Mouse (Mus musculus): Measurements from ENCODE around the gene Fuca1. TPM values are rescaled to one million over a fixed set of nuclear protein-coding genes. Genes with fewer than 3 reads are reported as not detected.

Gene Fuca1
- polyA plus RNA-seq, 1 experiment from 2014 or later: 44.2 TPM

- Histone ChIP-seq H3K9me3 (no peaks in the 10 kb centered on the region), H3K4me3 (no peak overlapping the region), H3K36me3 (0 out of 2 replicates have a peak, but pooled peaks cover 6% of the 10 kb centered on the region), H3K27ac (no peak overlapping the region), H3K27me3 (ENCODE audit: insufficient read depth, poor library complexity, severe bottlenecking) (peaks cover 9% of the 10 kb centered on the region), H3K4me1 (peaks cover 14% of the 10 kb centered on the region)
- WGBS: 83% methylated on average over 13 of the region's 13 CpGs
- DNase-seq (ENCODE audit: low spot score): no peak
These were observed 1.8 kb upstream of the Fuca1 start for GRCm38 (mm10) chr4:135918635-135919279.

DNA sequence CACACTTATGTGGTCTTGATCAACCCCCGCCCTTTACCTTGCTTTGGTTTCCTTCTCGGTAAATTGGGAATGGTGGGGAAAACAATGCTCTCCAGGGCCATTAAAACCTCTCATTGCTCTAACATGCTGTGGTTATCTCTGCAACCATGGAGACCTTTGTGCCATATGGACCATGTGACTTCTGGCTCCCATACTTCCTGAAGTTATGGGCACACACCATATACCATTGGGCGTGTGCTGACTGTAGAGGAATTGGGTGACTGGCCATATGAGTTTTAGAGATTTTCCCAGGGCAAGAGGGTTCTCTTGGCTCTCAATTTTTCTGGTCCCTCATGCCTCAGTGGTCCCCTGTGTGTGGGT is 1.3 kb upstream of the Fuca1 start:
- WGBS: 85% methylated on average over 3 of the region's 3 CpGs
- no peaks in the 10 kb centered on the region for H3K9me3 ChIP-seq
- H3K4me3 ChIP-seq: no peak overlapping the region
- no peak for DNase-seq (ENCODE audit: low spot score)
- H3K27ac ChIP-seq: no peak overlapping the region
- H3K4me1 ChIP-seq: peaks cover 14% of the 10 kb centered on the region
- peaks cover 9% of the 10 kb centered on the region for H3K27me3 ChIP-seq (ENCODE audit: insufficient read depth, poor library complexity, severe bottlenecking)
- 0 out of 2 replicates have a peak, but pooled peaks cover 7% of the 10 kb centered on the region for H3K36me3 ChIP-seq

- Histone ChIP-seq H3K4me3 (peak overlapping the region; percentile 88), H3K9me3 (no peaks in the 10 kb centered on the region), H3K36me3 (0 out of 2 replicates have a peak, but pooled peaks cover 18% of the 10 kb centered on the region), H3K4me1 (peaks cover 23% of the 10 kb centered on the region), H3K27me3 (ENCODE audit: insufficient read depth, poor library complexity, severe bottlenecking) (peaks cover 9% of the 10 kb centered on the region), H3K27ac (peak overlapping the region; percentile 77)
- DNase-seq (ENCODE audit: low spot score): no peak
- WGBS: 10% methylated on average over 26 of the region's 26 CpGs
These were observed 954 bp downstream of the Fuca1 start for GRCm38 (mm10) chr4:135921257-135922120.

DNA sequence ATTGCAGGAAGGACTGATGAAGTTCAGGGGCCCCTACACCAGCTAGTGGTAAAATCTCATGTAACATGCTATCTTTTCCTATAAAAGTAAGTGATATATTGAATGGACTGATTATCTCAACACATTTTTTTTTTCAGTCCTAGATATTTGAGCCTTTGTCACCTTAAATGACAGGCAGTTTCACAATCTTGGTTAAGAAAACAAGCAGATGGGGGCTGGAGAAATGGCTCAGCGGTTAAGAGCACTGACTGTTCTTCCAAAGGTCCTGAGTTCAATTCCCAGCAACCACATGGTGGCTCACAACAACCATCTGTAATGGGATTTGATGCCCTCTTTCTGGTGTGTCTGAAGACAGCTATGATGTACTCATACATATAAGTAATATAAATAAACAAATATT is 1.7 kb downstream of the Fuca1 start:
- Histone ChIP-seq H3K36me3 (peaks cover 21% of the 10 kb centered on the region; the same call in 1 of the 2 replicates), H3K27me3 (ENCODE audit: insufficient read depth, poor library complexity, severe bottlenecking) (peaks cover 5% of the 10 kb centered on the region), H3K4me3 (peak overlapping the region; percentile 88), H3K4me1 (peaks cover 23% of the 10 kb centered on the region), H3K27ac (no peak overlapping the region), H3K9me3 (no peaks in the 10 kb centered on the region)
- 78% methylated on average over 1 of the region's 1 CpGs for WGBS
- no peak for DNase-seq (ENCODE audit: low spot score)

DNA sequence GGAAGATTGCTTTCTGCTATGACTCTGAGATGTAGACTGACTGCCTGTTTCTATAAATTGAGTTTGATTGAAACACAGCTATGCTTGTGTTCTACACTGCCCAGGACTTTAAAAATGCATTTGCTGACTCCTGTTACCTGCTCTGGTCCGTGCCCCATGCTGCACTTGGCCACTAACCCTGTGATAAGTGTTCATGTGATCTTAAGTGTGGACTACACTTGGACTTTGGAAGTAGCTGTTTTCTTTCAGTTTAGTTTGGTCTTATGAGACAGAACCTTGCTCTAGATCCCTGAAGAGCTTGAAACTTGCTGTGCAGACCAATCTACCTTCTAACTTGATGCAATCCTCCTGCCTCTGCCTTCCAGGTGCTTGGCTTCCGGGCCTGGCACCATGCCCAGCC is 3.9 kb downstream of the Fuca1 start:
- H3K4me1 ChIP-seq: peaks cover 23% of the 10 kb centered on the region
- no peaks in the 10 kb centered on the region for H3K27me3 ChIP-seq (ENCODE audit: insufficient read depth, poor library complexity, severe bottlenecking)
- WGBS: 86% methylated on average over 2 of the region's 2 CpGs
- H3K36me3 ChIP-seq: peaks cover 24% of the 10 kb centered on the region; the same call in 1 of the 2 replicates
- no peak for DNase-seq (ENCODE audit: low spot score)
- H3K4me3 ChIP-seq: no peak overlapping the region
- no peaks in the 10 kb centered on the region for H3K9me3 ChIP-seq
- H3K27ac ChIP-seq: no peak overlapping the region

DNA sequence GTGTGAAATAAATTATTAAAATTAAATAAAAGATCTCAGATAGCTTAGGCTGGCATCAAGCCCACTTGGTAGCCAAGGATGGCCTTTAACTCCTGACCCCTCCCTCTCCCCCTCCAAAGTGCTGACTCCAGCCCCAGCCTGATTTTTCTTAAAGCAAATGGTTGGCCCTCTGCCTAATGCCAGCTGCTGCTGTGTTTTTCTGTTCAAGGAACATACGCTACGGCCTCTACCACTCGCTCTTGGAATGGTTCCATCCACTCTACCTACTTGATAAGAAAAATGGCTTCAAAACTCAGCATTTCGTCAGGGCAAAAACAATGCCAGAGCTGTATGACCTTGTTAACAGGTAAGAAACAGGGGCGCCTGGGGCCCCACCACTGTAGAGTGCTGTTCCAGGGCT is 4.8 kb downstream of the Fuca1 start:
- H3K27ac ChIP-seq: no peak overlapping the region
- WGBS: 65% methylated on average over 5 of the region's 5 CpGs
- no peak overlapping the region for H3K4me3 ChIP-seq
- DNase-seq (ENCODE audit: low spot score): no peak
- H3K27me3 ChIP-seq (ENCODE audit: insufficient read depth, poor library complexity, severe bottlenecking): no peaks in the 10 kb centered on the region
- peaks cover 24% of the 10 kb centered on the region; the same call in 1 of the 2 replicates for H3K36me3 ChIP-seq
- H3K4me1 ChIP-seq: peaks cover 23% of the 10 kb centered on the region
- no peaks in the 10 kb centered on the region for H3K9me3 ChIP-seq

- H3K9me3 ChIP-seq: no peaks in the 10 kb centered on the region
- peaks cover 16% of the 10 kb centered on the region for H3K4me1 ChIP-seq
- no peak overlapping the region for H3K27ac ChIP-seq
- WGBS: 67% methylated on average over 10 of the region's 10 CpGs
- no peak for DNase-seq (ENCODE audit: low spot score)
- no peaks in the 10 kb centered on the region for H3K27me3 ChIP-seq (ENCODE audit: insufficient read depth, poor library complexity, severe bottlenecking)
- H3K4me3 ChIP-seq: no peak overlapping the region
- H3K36me3 ChIP-seq: peaks cover 28% of the 10 kb centered on the region; the same call in 1 of the 2 replicates
These were observed 5.8 kb downstream of the Fuca1 start for GRCm38 (mm10) chr4:135926195-135926808.

DNA sequence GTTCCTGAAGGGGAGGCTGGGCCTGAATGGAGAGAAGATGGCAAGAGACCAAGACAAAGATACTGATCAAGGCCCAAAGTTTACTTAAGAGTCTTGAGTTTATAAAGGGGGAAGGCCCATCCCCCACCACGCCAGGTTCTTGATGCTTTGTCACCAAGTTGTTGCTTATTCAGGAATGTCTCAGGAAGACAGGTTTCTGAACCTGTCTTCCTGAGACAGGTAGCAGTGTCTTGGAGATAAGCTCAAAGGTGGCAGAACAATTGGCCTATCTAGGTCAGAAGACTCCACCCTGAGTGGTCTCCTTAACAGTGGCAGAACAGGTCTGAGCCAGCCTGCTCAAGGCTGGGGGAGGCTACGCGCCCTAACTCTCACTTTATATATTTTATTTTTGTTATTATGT is 6.3 kb downstream of the Fuca1 start:
- Histone ChIP-seq H3K9me3 (no peaks in the 10 kb centered on the region), H3K27ac (no peak overlapping the region), H3K36me3 (peaks cover 28% of the 10 kb centered on the region; the same call in 1 of the 2 replicates), H3K4me1 (peaks cover 11% of the 10 kb centered on the region), H3K27me3 (ENCODE audit: insufficient read depth, poor library complexity, severe bottlenecking) (no peaks in the 10 kb centered on the region), H3K4me3 (no peak overlapping the region)
- DNase-seq (ENCODE audit: low spot score): no peak
- 92% methylated on average over 3 of the region's 3 CpGs for WGBS

GRCm38 (mm10) chr4:135928376-135928775 is 7.8 kb downstream of the Fuca1 start:
- H3K9me3 ChIP-seq: no peaks in the 10 kb centered on the region

GRCm38 (mm10) chr4:135929405-135929804 is 8.9 kb downstream of the Fuca1 start:
- WGBS: 75% methylated on average over 5 of the region's 5 CpGs
- Histone ChIP-seq H3K9me3 (no peaks in the 10 kb centered on the region), H3K36me3 (peaks cover 39% of the 10 kb centered on the region)

More at GRCm38 (mm10) chr4:135928376-135928775, 7.8 kb downstream of the Fuca1 start:
- no peak overlapping the region for H3K27ac ChIP-seq
- WGBS: 91% methylated on average over 9 of the region's 9 CpGs
- H3K4me3 ChIP-seq: no peak overlapping the region
- H3K36me3 ChIP-seq: peaks cover 33% of the 10 kb centered on the region
- H3K4me1 ChIP-seq: peaks cover 9% of the 10 kb centered on the region
- no peaks in the 10 kb centered on the region for H3K27me3 ChIP-seq (ENCODE audit: insufficient read depth, poor library complexity, severe bottlenecking)
- DNase-seq (ENCODE audit: low spot score): no peak

DNA sequence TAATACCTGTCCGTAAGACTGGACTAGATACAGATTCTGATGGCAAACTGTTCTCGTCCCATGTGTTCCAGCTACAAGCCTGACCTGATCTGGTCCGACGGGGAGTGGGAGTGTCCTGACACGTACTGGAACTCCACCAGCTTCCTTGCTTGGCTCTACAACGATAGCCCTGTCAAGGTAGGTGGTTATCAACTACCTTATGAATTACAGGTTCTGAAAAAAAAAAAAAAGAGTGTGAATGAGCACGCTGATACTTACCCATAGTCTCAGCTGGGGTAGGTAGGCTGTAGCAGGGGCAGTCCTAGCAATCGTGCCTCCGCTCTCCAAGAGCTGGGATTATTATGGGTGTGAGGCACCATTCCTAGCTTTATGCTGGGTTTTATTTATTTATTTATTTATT is 9.3 kb downstream of the Fuca1 start:
- peaks cover 9% of the 10 kb centered on the region for H3K4me1 ChIP-seq
- no peaks in the 10 kb centered on the region for H3K9me3 ChIP-seq
- peaks cover 36% of the 10 kb centered on the region for H3K36me3 ChIP-seq
- DNase-seq (ENCODE audit: low spot score): no peak
- H3K4me3 ChIP-seq: no peak overlapping the region
- 85% methylated on average over 9 of the region's 9 CpGs for WGBS
- H3K27ac ChIP-seq: no peak overlapping the region
- no peaks in the 10 kb centered on the region for H3K27me3 ChIP-seq (ENCODE audit: insufficient read depth, poor library complexity, severe bottlenecking)

More at GRCm38 (mm10) chr4:135929405-135929804, 8.9 kb downstream of the Fuca1 start:
- Histone ChIP-seq H3K4me3 (no peak overlapping the region), H3K4me1 (peaks cover 9% of the 10 kb centered on the region), H3K27me3 (ENCODE audit: insufficient read depth, poor library complexity, severe bottlenecking) (no peaks in the 10 kb centered on the region), H3K27ac (no peak overlapping the region)
- no peak for DNase-seq (ENCODE audit: low spot score)

- WGBS: 92% methylated on average over 8 of the region's 8 CpGs
- H3K36me3 ChIP-seq: peaks cover 36% of the 10 kb centered on the region
- peaks cover 12% of the 10 kb centered on the region for H3K4me1 ChIP-seq
- H3K4me3 ChIP-seq: no peak overlapping the region
- H3K27me3 ChIP-seq (ENCODE audit: insufficient read depth, poor library complexity, severe bottlenecking): no peaks in the 10 kb centered on the region
- H3K9me3 ChIP-seq: no peaks in the 10 kb centered on the region
- H3K27ac ChIP-seq: no peak overlapping the region
- DNase-seq (ENCODE audit: low spot score): no peak
These were observed 9.7 kb downstream of the Fuca1 start for GRCm38 (mm10) chr4:135930239-135930638.

DNA sequence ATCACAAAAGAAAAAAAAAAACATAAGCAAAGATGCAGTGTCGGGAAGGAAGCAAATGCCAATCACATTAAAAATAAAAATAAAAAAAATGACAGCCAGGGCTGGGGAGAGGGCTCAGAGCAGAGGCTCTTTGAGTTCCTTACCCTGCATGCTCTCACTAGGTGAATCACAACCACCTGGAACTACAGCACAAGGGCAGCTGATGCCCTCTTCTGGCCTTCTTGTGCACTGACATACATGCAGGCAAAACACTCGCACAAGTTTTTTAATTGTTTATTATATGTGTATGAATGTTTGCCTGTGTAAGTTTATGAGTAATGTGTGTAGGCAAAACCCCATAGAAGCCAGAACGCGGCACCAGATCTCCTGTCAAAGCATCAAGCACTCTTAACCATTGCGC is 11.3 kb downstream of the Fuca1 start:
- peaks cover 9% of the 10 kb centered on the region; the same call in 1 of the 2 replicates for H3K4me1 ChIP-seq
- WGBS: 57% methylated on average over 5 of the region's 5 CpGs
- H3K4me3 ChIP-seq: no peak overlapping the region
- no peaks in the 10 kb centered on the region for H3K9me3 ChIP-seq
- no peak for DNase-seq (ENCODE audit: low spot score)
- no peaks in the 10 kb centered on the region for H3K27me3 ChIP-seq (ENCODE audit: insufficient read depth, poor library complexity, severe bottlenecking)
- peaks cover 26% of the 10 kb centered on the region; the same call in 1 of the 2 replicates for H3K36me3 ChIP-seq
- no peak overlapping the region for H3K27ac ChIP-seq
